Mouse (Mus musculus) neural tube, embryonic 11.5 days (tissue): ENCODE measurements around the gene 4930469K13Rik. TPM values are rescaled to one million over a fixed set of nuclear protein-coding genes. Genes with fewer than 3 reads are reported as not detected.

Experiments
- ATAC-seq: fragments of 200-750 bp; cut with Nextera tagmentation; 2 replicates; pipeline ENCODE4 v1.8.0; 2017; ENCODE audit warnings: moderate number of reproducible peaks, mild to moderate bottlenecking, moderate TSS enrichment, moderate library complexity; ENCODE audit not compliant: insufficient read depth, low FRiP score, low TSS enrichment
- DNase-seq: peaks from one replicate; pipeline ENCODE4 v3.0.0-alpha.2; 2015; ENCODE audit warnings: low spot score
- H3K27ac ChIP-seq: fragments of 300-500 bp; sonication (generic); 2 replicates; pipeline ENCODE4 v1.5.1; 2014; ENCODE audit warnings: low read depth, mild to moderate bottlenecking, low read length
- H3K27me3 ChIP-seq: fragments of 300-500 bp; sonication (generic); 2 replicates; pipeline ENCODE4 v1.6.1; 2014; ENCODE audit warnings: mild to moderate bottlenecking, low read length, mixed read lengths; ENCODE audit not compliant: control insufficient read depth, insufficient read depth
- H3K36me3 ChIP-seq: fragments of 300-500 bp; sonication (generic); 2 replicates; pipeline ENCODE4 v1.6.1; 2014; ENCODE audit warnings: mild to moderate bottlenecking, low read length, moderate library complexity, mixed read lengths; ENCODE audit not compliant: control insufficient read depth, insufficient read depth
- H3K4me1 ChIP-seq: fragments of 300-500 bp; sonication (generic); 2 replicates; pipeline ENCODE4 v1.6.1; 2014; ENCODE audit warnings: low read length, mixed read lengths; ENCODE audit not compliant: control insufficient read depth, insufficient read depth
- H3K4me2 ChIP-seq: fragments of 300-500 bp; sonication (generic); 2 replicates; pipeline ENCODE4 v1.6.1; 2014; ENCODE audit warnings: low read depth, mild to moderate bottlenecking, moderate library complexity
- H3K4me3 ChIP-seq: fragments of 300-500 bp; sonication (generic); 2 replicates; pipeline ENCODE4 v1.5.1; 2014; ENCODE audit warnings: low read depth, low read length
- H3K9ac ChIP-seq: fragments of 300-500 bp; sonication (generic); 2 replicates; pipeline ENCODE4 v1.6.1; 2014; ENCODE audit warnings: mild to moderate bottlenecking, low read length
- H3K9me3 ChIP-seq: fragments of 300-500 bp; sonication (generic); 2 replicates; pipeline ENCODE4 v1.6.1; 2016; ENCODE audit warnings: low read length; ENCODE audit not compliant: control insufficient read depth
- WGBS: fragments of 180-500 bp; shearing (Covaris S2); extraction: QIAGEN DNeasy Blood & Tissue Kit; methylation state at CpG from one replicate; pipeline ENCODE4 v1.1.7; 2014; 5-methylcytosine and 5-hydroxymethylcytosine counted together
- polyA plus RNA-seq: library from polyadenylated mRNA; unstranded; fragments of >200 nt; fragmentation: Nextera tagmentation; extraction: Ambion mirVana; gene quantifications from 2 replicates; pipeline ENCODE4 v1.2.1, GENCODE M21; 2014

The 4930469K13Rik gene
- polyA plus RNA-seq, 1 experiment from 2014 or later: 2.9 TPM

DNA sequence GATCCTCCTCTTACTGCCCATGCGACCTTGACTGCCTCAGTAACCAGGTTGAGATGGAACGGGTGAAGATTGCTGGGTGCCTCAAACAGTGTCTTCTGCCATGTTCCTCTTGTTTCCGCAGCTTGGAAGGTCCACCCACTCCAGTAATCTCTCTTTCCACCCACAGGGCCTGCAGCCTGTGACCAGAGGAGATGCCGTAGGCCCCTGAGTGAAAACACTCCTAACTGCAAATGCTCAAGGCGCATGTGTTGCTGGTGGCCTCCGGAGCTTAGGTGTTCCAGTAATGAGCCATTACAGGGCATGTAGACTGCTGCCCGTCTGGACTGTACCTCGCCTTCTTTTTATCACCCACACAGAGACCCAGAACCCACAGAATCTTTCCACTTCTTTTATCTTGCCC, 160.7 kb downstream of the 4930469K13Rik start:
- ATAC-seq: no peak
- no peaks in the 10 kb centered on the region for H3K9me3 ChIP-seq

DNA sequence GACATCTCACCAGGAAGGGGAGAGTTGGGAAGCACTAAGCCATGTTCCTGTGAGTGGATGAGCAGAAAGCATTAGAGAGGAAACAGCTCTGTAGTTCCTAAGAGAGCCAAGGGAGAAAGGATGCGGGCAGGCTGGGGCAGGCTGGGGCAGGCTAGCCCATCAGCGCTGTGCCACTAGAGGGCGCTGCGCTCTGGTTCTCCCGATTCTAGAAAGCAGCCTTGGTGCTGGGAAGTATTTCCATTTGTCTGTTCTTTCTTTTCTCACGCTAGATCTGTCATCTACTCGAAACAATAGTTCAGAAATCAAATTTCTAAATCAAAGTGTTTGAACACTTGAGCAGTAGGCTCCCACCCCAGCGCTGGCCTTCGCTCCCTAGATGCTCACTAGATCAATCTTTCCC, 164.1 kb downstream of the 4930469K13Rik start:
- Histone ChIP-seq H3K4me1 (no peaks in the 10 kb centered on the region), H3K4me2 (no peak overlapping the region), H3K36me3 (no peaks in the 10 kb centered on the region), H3K27me3 (no peaks in the 10 kb centered on the region), H3K9me3 (no peaks in the 10 kb centered on the region), H3K4me3 (no peak overlapping the region), H3K9ac (no peak overlapping the region), H3K27ac (no peak overlapping the region)
- DNase-seq (no peak), ATAC-seq (no peak)
- WGBS: 62% methylated on average over 9 of the region's 9 CpGs

More for the DNA sequence above, 160.7 kb downstream of the 4930469K13Rik start:
- WGBS: 87% methylated on average over 8 of the region's 8 CpGs
- no peak overlapping the region for H3K9ac ChIP-seq
- DNase-seq: no peak
- H3K4me1 ChIP-seq: no peaks in the 10 kb centered on the region
- H3K4me3 ChIP-seq: no peak overlapping the region
- no peaks in the 10 kb centered on the region for H3K27me3 ChIP-seq
- H3K27ac ChIP-seq: no peak overlapping the region
- no peak overlapping the region for H3K4me2 ChIP-seq
- H3K36me3 ChIP-seq: no peaks in the 10 kb centered on the region

DNA sequence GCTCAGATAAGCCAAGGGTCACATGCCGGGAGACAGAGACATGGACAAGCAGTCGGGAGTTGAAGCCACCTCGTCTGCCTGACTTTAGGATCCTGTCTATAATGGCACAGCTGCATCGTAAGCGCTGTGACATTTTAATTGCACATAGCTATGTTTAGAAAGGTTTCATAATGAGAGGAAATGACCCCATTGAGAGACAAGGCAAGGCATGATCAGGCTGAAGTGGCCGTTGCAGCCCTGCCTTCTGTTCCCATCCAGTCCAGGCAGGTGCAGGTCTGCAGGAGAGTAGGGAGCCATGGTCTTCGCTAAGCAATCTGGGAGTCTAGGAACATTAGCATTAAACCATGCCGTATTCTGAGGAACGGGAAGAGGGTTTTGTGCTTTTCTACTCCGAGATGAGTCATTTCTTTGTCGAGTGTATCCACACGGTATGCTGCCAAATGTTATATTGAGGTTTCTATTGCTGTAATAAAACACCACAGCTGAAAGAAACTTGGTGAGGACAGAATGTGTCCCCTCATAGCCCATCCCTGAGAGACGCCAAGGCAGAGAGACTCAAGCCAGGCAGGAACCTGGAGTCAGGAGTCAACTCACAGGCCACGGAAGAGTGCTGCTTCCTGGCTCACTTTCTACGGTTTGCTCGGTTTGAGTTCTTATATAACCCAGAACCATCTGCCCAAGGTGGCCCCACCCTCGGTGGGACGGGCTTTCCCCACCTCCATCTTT, 165.8 kb downstream of the 4930469K13Rik start:
- Histone ChIP-seq H3K9ac (no peak overlapping the region), H3K36me3 (no peaks in the 10 kb centered on the region), H3K4me3 (no peak overlapping the region), H3K27ac (no peak overlapping the region), H3K4me1 (no peaks in the 10 kb centered on the region), H3K27me3 (no peaks in the 10 kb centered on the region), H3K9me3 (no peaks in the 10 kb centered on the region), H3K4me2 (no peak overlapping the region)
- ATAC-seq (no peak), DNase-seq (no peak)
- WGBS: 54% methylated on average over 18 of the region's 18 CpGs

GRCm38 (mm10) chr11:33931836-33932385, 166.4 kb downstream of the 4930469K13Rik start:
- Histone ChIP-seq H3K4me1 (no peaks in the 10 kb centered on the region), H3K27me3 (no peaks in the 10 kb centered on the region), H3K9me3 (no peaks in the 10 kb centered on the region), H3K27ac (no peak overlapping the region), H3K36me3 (no peaks in the 10 kb centered on the region), H3K9ac (no peak overlapping the region), H3K4me3 (no peak overlapping the region), H3K4me2 (no peak overlapping the region)
- peak; percentile 65 for DNase-seq
- peak; percentile 56; the same call in 1 of the 2 replicates for ATAC-seq
- 10% methylated on average over 7 of the region's 10 CpGs for WGBS

DNA sequence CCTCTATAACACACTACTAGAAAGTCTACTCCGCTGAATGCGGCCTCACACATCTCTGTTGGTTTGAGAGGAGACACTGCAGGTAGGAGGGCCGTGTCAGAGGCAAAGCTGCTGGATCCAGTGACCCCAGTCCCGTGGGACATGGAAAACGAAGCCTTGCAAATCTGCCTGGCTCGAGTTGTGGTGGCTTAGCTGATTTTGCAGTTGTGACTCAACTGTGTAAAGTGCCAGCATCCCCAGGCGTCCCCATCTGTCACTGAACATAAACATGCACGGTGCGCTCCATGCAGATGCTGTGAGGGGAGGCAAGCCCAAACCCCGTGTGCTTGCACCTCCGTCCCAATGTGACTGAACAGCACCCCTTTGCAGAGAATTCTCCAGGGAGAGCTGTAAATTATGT, 168.9 kb downstream of the 4930469K13Rik start:
- H3K27ac ChIP-seq: no peak overlapping the region
- ATAC-seq (no peak), DNase-seq (no peak)
- no peaks in the 10 kb centered on the region for H3K27me3 ChIP-seq
- H3K9ac ChIP-seq: no peak overlapping the region
- H3K4me1 ChIP-seq: no peaks in the 10 kb centered on the region
- no peak overlapping the region for H3K4me3 ChIP-seq
- H3K9me3 ChIP-seq: no peaks in the 10 kb centered on the region
- 50% methylated on average over 11 of the region's 11 CpGs for whole genome bisulfite sequencing
- H3K4me2 ChIP-seq: no peak overlapping the region
- no peaks in the 10 kb centered on the region for H3K36me3 ChIP-seq

DNA sequence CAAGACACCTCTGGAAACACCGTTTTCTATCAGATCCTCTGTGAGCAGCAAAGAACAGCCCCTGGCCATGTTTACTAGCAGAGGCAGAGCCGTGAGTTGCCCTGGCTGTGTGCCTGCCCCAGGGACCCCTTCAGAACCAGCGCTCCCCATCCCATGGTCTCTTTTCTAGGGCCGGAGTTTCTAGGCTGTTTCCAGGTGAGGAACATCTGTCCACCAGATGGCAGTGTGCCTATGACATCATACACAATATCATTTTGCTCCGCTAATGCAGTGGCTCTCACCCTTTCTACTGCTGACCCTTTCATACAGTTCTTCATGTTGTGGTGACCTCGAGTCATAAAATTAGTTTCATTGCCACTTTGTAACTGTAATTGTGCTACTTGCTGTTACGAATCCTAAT, 169.7 kb downstream of the 4930469K13Rik start:
- Histone ChIP-seq H3K9ac (no peak overlapping the region), H3K27ac (no peak overlapping the region), H3K9me3 (no peaks in the 10 kb centered on the region), H3K4me2 (no peak overlapping the region), H3K36me3 (no peaks in the 10 kb centered on the region), H3K4me1 (no peaks in the 10 kb centered on the region), H3K27me3 (no peaks in the 10 kb centered on the region), H3K4me3 (no peak overlapping the region)
- 32% methylated on average over 7 of the region's 7 CpGs for WGBS
- ATAC-seq: no peak
- peak; percentile 54 for DNase-seq

DNA sequence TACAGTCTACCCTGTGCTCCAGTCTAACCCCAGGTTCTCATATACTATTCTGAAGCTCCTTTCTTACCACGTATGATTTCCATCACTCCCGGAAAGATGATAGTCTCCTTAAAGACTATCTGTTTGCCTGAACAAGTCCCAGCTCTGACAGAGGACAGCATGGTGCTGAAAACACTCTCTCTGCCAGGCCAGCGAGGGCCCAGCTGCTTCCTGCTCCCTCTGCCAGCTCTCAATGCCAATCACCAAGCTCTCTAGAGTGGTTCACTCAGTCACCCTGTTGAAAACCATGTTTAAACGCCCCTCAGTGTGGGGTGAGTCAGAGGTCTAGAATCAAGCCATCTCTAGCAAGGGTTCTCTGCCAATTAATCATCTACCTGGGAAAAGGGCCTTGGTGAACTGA, 170.5 kb downstream of the 4930469K13Rik start:
- ATAC-seq: no peak
- H3K27me3 ChIP-seq: no peaks in the 10 kb centered on the region

DNA sequence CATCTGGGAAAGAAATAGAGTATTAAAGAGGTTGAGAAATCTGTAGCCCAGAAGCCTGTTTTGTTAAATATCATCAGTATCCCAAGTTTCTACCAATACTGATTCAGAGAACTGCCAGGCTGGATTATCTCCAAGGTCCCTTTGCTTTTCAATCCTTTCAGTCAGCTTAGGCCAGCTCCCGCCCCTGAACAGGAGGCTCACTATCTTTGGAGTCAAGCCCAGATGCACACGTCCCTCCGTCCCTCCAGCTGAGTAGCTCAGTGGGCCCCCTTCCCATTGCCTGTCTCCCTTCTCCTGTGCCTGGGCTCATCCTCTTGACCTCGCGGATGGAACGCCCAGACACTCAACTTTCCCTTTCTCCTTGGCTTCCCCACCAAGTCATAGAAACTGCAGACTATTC, 171.0 kb downstream of the 4930469K13Rik start:
- Histone ChIP-seq H3K9ac (no peak overlapping the region), H3K9me3 (no peaks in the 10 kb centered on the region), H3K4me1 (no peaks in the 10 kb centered on the region), H3K27me3 (no peaks in the 10 kb centered on the region), H3K27ac (no peak overlapping the region), H3K36me3 (no peaks in the 10 kb centered on the region), H3K4me3 (no peak overlapping the region), H3K4me2 (no peak overlapping the region)
- ATAC-seq (no peak), DNase-seq (no peak)
- 73% methylated on average over 6 of the region's 6 CpGs for WGBS

More for the DNA sequence above, 170.5 kb downstream of the 4930469K13Rik start:
- no peaks in the 10 kb centered on the region for H3K36me3 ChIP-seq
- no peak overlapping the region for H3K4me2 ChIP-seq
- 82% methylated on average over 4 of the region's 4 CpGs for WGBS
- no peak for DNase-seq
- H3K4me3 ChIP-seq: no peak overlapping the region
- H3K4me1 ChIP-seq: no peaks in the 10 kb centered on the region
- H3K9me3 ChIP-seq: no peaks in the 10 kb centered on the region
- no peak overlapping the region for H3K27ac ChIP-seq
- no peak overlapping the region for H3K9ac ChIP-seq

- no peaks in the 10 kb centered on the region for H3K36me3 ChIP-seq
- H3K27ac ChIP-seq: no peak overlapping the region
- ATAC-seq (no peak), DNase-seq (no peak)
- 65% methylated on average over 2 of the region's 2 CpGs for WGBS
- H3K4me2 ChIP-seq: no peak overlapping the region
- H3K9ac ChIP-seq: no peak overlapping the region
- no peaks in the 10 kb centered on the region for H3K27me3 ChIP-seq
- no peak overlapping the region for H3K4me3 ChIP-seq
- no peaks in the 10 kb centered on the region for H3K9me3 ChIP-seq
- no peaks in the 10 kb centered on the region for H3K4me1 ChIP-seq
Measured at GRCm38 (mm10) chr11:33926551-33926950, 171.8 kb downstream of the 4930469K13Rik start.
